In genomic region chr3:128520671-128521103, GRCm38 (mm10) we compare ENCODE assay signal across 8 mouse cellular contexts.
DNase-seq lines count a peak whose midpoint lies in the region; ATAC-seq lines count a peak whose summit lies in the region.

No protein-coding gene starts in this region.

- H3K9me3 ChIP-seq in kidney, embryonic 14.5 days (ENCODE audit: control insufficient read depth, low read length) = no peaks in the 10 kb centered on the region
- peaks cover 4% of the 10 kb centered on the region for H3K9me3 ChIP-seq in embryonic facial prominence, embryonic 14.5 days (ENCODE audit: control insufficient read depth, low read length)
- no peaks in the 10 kb centered on the region for H3K9me3 ChIP-seq in heart, embryonic 11.5 days (replicated peaks; ENCODE audit: control insufficient read depth, low read length)
- no peaks in the 10 kb centered on the region for H3K9me3 ChIP-seq in midbrain, embryonic 13.5 days

- H3K27me3 ChIP-seq in kidney, embryonic 14.5 days (ENCODE audit: control insufficient read depth, insufficient read depth, low read length) = no peaks in the 10 kb centered on the region
- no peaks in the 10 kb centered on the region for H3K27me3 ChIP-seq in embryonic facial prominence, embryonic 14.5 days (replicated peaks; ENCODE audit: control insufficient read depth, insufficient read depth, low read length)
- H3K27me3 ChIP-seq in heart, embryonic 11.5 days (ENCODE audit: control insufficient read depth, insufficient read depth, low read length) = peaks cover 5% of the 10 kb centered on the region; the same call in 1 of the 2 replicates
- no peaks in the 10 kb centered on the region for H3K27me3 ChIP-seq in midbrain, embryonic 13.5 days

- no peaks in the 10 kb centered on the region for H3K36me3 ChIP-seq in kidney, embryonic 14.5 days (ENCODE audit: control insufficient read depth, insufficient read depth, low read length)
- no peaks in the 10 kb centered on the region for H3K36me3 ChIP-seq in embryonic facial prominence, embryonic 14.5 days (ENCODE audit: control insufficient read depth, insufficient read depth, low read length)
- no peaks in the 10 kb centered on the region for H3K36me3 ChIP-seq in heart, embryonic 11.5 days (ENCODE audit: control insufficient read depth, insufficient read depth, low read length)
- no peaks in the 10 kb centered on the region for H3K36me3 ChIP-seq in midbrain, embryonic 13.5 days

- WGBS in kidney, embryonic 14.5 days = 57% methylated on average over 7 of the region's 7 CpGs
- whole genome bisulfite sequencing in embryonic facial prominence, embryonic 14.5 days = 35% methylated on average over 7 of the region's 7 CpGs
- 36% methylated on average over 7 of the region's 7 CpGs for WGBS in heart, embryonic 11.5 days (ENCODE audit: insufficient replicate concordance)
- 57% methylated on average over 7 of the region's 7 CpGs for WGBS in midbrain, embryonic 13.5 days

- no peak for DNase-seq in kidney, adult 8-10 months
- peak; percentile 92 for DNase-seq in embryonic facial prominence, embryonic 14.5 days (ENCODE audit: low spot score)
- peak; percentile 79 for DNase-seq in layer of hippocampus, adult 9-11 months
- no peak for DNase-seq in adrenal gland, postnatal 36 days

- no peak overlapping the region for H3K9ac ChIP-seq in kidney, embryonic 14.5 days (ENCODE audit: low read depth, low read length)
- no peak overlapping the region for H3K9ac ChIP-seq in embryonic facial prominence, embryonic 14.5 days (ENCODE audit: low read depth, low read length)
- H3K9ac ChIP-seq in heart, embryonic 11.5 days (ENCODE audit: low read depth, low read length) = no peak overlapping the region
- no peak overlapping the region for H3K9ac ChIP-seq in midbrain, embryonic 13.5 days (replicated peaks)

- no peak overlapping the region for H3K27ac ChIP-seq in kidney, embryonic 14.5 days (ENCODE audit: low read depth, low read length)
- no peak overlapping the region for H3K27ac ChIP-seq in embryonic facial prominence, embryonic 14.5 days (replicated peaks; ENCODE audit: low read depth, low read length)
- no peak overlapping the region for H3K27ac ChIP-seq in heart, embryonic 11.5 days (ENCODE audit: low read depth, low read length)
- peak overlapping the region; percentile 37 for H3K27ac ChIP-seq in midbrain, embryonic 13.5 days

- no peak overlapping the region for H3K4me3 ChIP-seq in kidney, embryonic 14.5 days (ENCODE audit: low read length)
- H3K4me3 ChIP-seq in embryonic facial prominence, embryonic 14.5 days (ENCODE audit: low read depth, low read length) = no peak overlapping the region
- H3K4me3 ChIP-seq in heart, embryonic 11.5 days (ENCODE audit: low read depth, low read length) = no peak overlapping the region
- H3K4me3 ChIP-seq in midbrain, embryonic 13.5 days (replicated peaks) = peak overlapping the region; percentile 3; the same call in 1 of the 2 replicates

- H3K4me1 ChIP-seq in kidney, embryonic 14.5 days (ENCODE audit: control insufficient read depth, insufficient read depth, low read length) = 0 out of 2 replicates have a peak, but pooled peaks cover 2% of the 10 kb centered on the region
- peaks cover 6% of the 10 kb centered on the region for H3K4me1 ChIP-seq in embryonic facial prominence, embryonic 14.5 days (ENCODE audit: control insufficient read depth, insufficient read depth, low read length)
- H3K4me1 ChIP-seq in heart, embryonic 11.5 days (ENCODE audit: control insufficient read depth, insufficient read depth, low read length) = 0 out of 2 replicates have a peak, but pooled peaks cover 2% of the 10 kb centered on the region
- peaks cover 18% of the 10 kb centered on the region for H3K4me1 ChIP-seq in midbrain, embryonic 13.5 days (replicated peaks)

- peak; percentile 55; the same call in 1 of the 2 replicates for ATAC-seq in kidney, embryonic 14.5 days (ENCODE audit: low FRiP score, low TSS enrichment)
- ATAC-seq in embryonic facial prominence, embryonic 14.5 days (ENCODE audit: low read depth) = peak; percentile 89
- peak; percentile 57 for ATAC-seq in heart, embryonic 11.5 days (replicated peaks; ENCODE audit: insufficient number of reproducible peaks, low FRiP score, low TSS enrichment)
- peak; percentile 76 for ATAC-seq in midbrain, embryonic 13.5 days
- ATAC-seq in erythroid progenitor cell, adult 5-6 weeks (replicated peaks; ENCODE audit: low FRiP score, poor library complexity, severe bottlenecking) = no peak

- no peak overlapping the region for H3K4me2 ChIP-seq in kidney, embryonic 14.5 days (replicated peaks; ENCODE audit: low read depth, low read length)
- peak overlapping the region; percentile 37 for H3K4me2 ChIP-seq in embryonic facial prominence, embryonic 14.5 days (ENCODE audit: low read depth, low read length)
- H3K4me2 ChIP-seq in heart, embryonic 11.5 days = no peak overlapping the region
- peak overlapping the region; percentile 40 for H3K4me2 ChIP-seq in midbrain, embryonic 13.5 days (replicated peaks)

Comparison
In these comparisons a context has a peak if more than half of its experiments do, and no peak if none do; other contexts are left out.
1. H3K4me2 ChIP-seq: peak in embryonic facial prominence, embryonic 14.5 days (single experiment) and midbrain, embryonic 13.5 days (single experiment); none in kidney, embryonic 14.5 days (single experiment) and heart, embryonic 11.5 days (single experiment).
2. DNase-seq: peak in embryonic facial prominence, embryonic 14.5 days (single experiment) and layer of hippocampus, adult 9-11 months (single experiment); none in kidney, adult 8-10 months (0 of 2) and adrenal gland, postnatal 36 days (0 of 2).